Mouse (Mus musculus) midbrain, postnatal 0 days (tissue): ENCODE measurements at regions not wholly inside any gene's neighbourhood (a gene's known extent, or its start where the extent isn't known, plus 50 kb on each side); places are given as distances from the start of the nearest gene placed in this dataset.
A peak's percentile ranks its signal among the peaks of the same experiment; 100 is the strongest.
"Not testable (repeated sequence)": the region's sequence is repeated elsewhere in the genome, so short reads cannot be mapped to it uniquely, and the experiment has no call there.

Source experiments
- ATAC-seq: fragments of 200-750 bp; cut with Nextera tagmentation; 2 replicates; pipeline ENCODE4 v1.8.0; 2017; ENCODE audit warnings: moderate number of reproducible peaks, mild to moderate bottlenecking, moderate TSS enrichment, moderate library complexity; ENCODE audit not compliant: low FRiP score
- DNase-seq: peaks from one replicate; pipeline ENCODE4 v3.0.0-alpha.2; 2015; ENCODE audit warnings: low spot score
- H3K27ac ChIP-seq: fragments of 300-500 bp; sonication (generic); 2 replicates; pipeline ENCODE4 v1.5.1; 2014; ENCODE audit warnings: low read depth, mild to moderate bottlenecking, low read length, mixed read lengths
- H3K27me3 ChIP-seq: fragments of 300-500 bp; sonication (generic); 2 replicates; pipeline ENCODE4 v1.6.1; 2014; ENCODE audit warnings: low read length, control low read depth, mixed read lengths; ENCODE audit not compliant: insufficient read depth
- H3K36me3 ChIP-seq: fragments of 300-500 bp; sonication (generic); 2 replicates; pipeline ENCODE4 v1.6.1; 2014; ENCODE audit warnings: low read length, control low read depth, mixed read lengths; ENCODE audit not compliant: insufficient read depth
- H3K4me1 ChIP-seq: fragments of 300-500 bp; sonication (generic); 2 replicates; pipeline ENCODE4 v1.6.1; 2014; ENCODE audit warnings: mild to moderate bottlenecking, control low read depth, antibody characterized with exemption, low read length, mixed read lengths; ENCODE audit not compliant: insufficient read depth
- H3K4me2 ChIP-seq: fragments of 300-500 bp; sonication (generic); 2 replicates; pipeline ENCODE4 v1.6.1; 2014; ENCODE audit warnings: low read depth, mild to moderate bottlenecking, low read length, mixed read lengths; ENCODE audit not compliant: poor library complexity, severe bottlenecking
- H3K4me3 ChIP-seq: fragments of 300-500 bp; sonication (generic); 2 replicates; pipeline ENCODE4 v1.5.1; 2014; ENCODE audit warnings: low read depth, mild to moderate bottlenecking, low read length, moderate library complexity
- H3K9ac ChIP-seq: fragments of 300-500 bp; sonication (generic); replicated peaks from 2 replicates; pipeline ENCODE4 v1.6.1; 2014; ENCODE audit warnings: mild to moderate bottlenecking, low read length, moderate library complexity, mixed read lengths; ENCODE audit not compliant: poor library complexity, severe bottlenecking
- H3K9me3 ChIP-seq: fragments of 300-500 bp; sonication (generic); 2 replicates; pipeline ENCODE4 v1.6.1; 2016; ENCODE audit warnings: low read length, control low read depth
- CTCF ChIP-seq: IDR thresholded peaks from 2 replicates; pipeline ENCODE4 v1.5.1; 2016; ENCODE audit warnings: antibody characterized with exemption, mild to moderate bottlenecking
- WGBS: fragments of 180-500 bp; shearing (Covaris S2); extraction: QIAGEN DNeasy Blood & Tissue Kit; methylation state at CpG from one replicate; pipeline ENCODE4 v1.1.7; 2014; 5-methylcytosine and 5-hydroxymethylcytosine counted together

DNA sequence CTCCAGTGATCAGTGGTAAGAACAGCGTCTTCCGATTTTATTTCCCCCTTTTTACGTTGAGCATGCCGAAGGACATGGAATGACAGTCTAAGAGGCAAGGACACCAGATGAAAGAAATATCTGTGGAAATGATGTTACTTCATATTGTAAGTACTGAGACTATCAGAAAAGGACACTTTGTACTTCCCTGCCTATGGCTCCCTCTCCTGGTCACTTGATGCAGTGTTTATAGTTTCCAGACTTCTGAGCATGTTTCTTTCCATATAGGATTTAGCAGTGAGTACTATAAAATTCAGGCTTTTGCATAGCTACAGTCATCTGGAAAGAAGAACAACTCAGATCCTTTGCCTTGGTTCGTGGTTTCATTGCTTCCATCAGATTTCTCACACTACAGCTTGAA lies 1011.7 kb downstream of the Rpia start:
- H3K4me2 ChIP-seq, H3K4me3 ChIP-seq, H3K4me1 ChIP-seq, H3K36me3 ChIP-seq, H3K27me3 ChIP-seq, H3K9ac ChIP-seq, H3K9me3 ChIP-seq, ATAC-seq, H3K27ac ChIP-seq: not testable (repeated sequence)
- peak; percentile 8 for DNase-seq
- WGBS: 70% methylated on average over 5 of the region's 5 CpGs
- peak; percentile 60 for TF ChIP-seq CTCF

DNA sequence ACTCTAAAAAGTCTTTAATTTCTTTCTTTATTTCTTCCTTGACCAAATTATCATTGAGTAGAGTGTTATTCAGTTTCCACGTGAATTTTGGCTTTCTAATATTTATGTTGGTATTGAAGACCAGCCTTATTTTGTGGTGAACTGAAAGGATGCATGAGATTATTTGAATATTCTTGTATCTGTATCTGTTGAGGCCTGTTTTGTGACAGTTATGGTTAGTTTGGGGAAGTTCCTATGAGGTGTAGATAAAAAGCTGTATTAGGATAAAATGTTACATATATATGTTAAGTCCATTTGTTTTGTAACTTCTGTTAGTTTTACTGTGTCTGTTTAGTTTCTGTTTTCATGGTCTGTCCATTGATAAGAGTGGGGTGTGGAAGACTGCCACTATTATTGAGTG lies 1014.7 kb downstream of the Rpia start:
- DNase-seq, H3K27me3 ChIP-seq, H3K4me1 ChIP-seq, H3K9me3 ChIP-seq, H3K9ac ChIP-seq, H3K4me2 ChIP-seq, H3K27ac ChIP-seq, H3K36me3 ChIP-seq, ATAC-seq, H3K4me3 ChIP-seq: not testable (repeated sequence)
- 63% methylated on average over 1 of the region's 1 CpGs for WGBS

GRCm38 (mm10) chr6:69764861-69765260 lies 1027.2 kb downstream of the Rpia start:
- Histone ChIP-seq H3K9ac (no peak overlapping the region), H3K36me3 (no peaks in the 10 kb centered on the region), H3K27me3 (no peaks in the 10 kb centered on the region), H3K4me3 (no peak overlapping the region), H3K4me2 (no peak overlapping the region), H3K4me1 (no peaks in the 10 kb centered on the region), H3K27ac (no peak overlapping the region), H3K9me3 (no peaks in the 10 kb centered on the region)
- DNase-seq (no peak), ATAC-seq (no peak)
- TF ChIP-seq CTCF: no peak

GRCm38 (mm10) chr6:69758618-69759017 lies 1033.4 kb downstream of the Rpia start:
- Histone ChIP-seq H3K9ac (no peak overlapping the region), H3K9me3 (no peaks in the 10 kb centered on the region), H3K4me2 (no peak overlapping the region), H3K36me3 (no peaks in the 10 kb centered on the region), H3K4me3 (no peak overlapping the region), H3K27ac (no peak overlapping the region), H3K4me1 (no peaks in the 10 kb centered on the region), H3K27me3 (no peaks in the 10 kb centered on the region)
- WGBS: 90% methylated on average over 2 of the region's 2 CpGs
- ATAC-seq: no peak
- DNase-seq: peak; percentile 30
- TF ChIP-seq CTCF: peak; percentile 59

GRCm38 (mm10) chr6:69739002-69739625 lies 1052.9 kb downstream of the Rpia start:
- H3K27me3 ChIP-seq: no peaks in the 10 kb centered on the region
- ATAC-seq (no peak), DNase-seq (no peak)
- no peaks in the 10 kb centered on the region for H3K4me1 ChIP-seq
- H3K9ac ChIP-seq: no peak overlapping the region
- H3K4me2 ChIP-seq: no peak overlapping the region
- no peak overlapping the region for H3K4me3 ChIP-seq
- no peaks in the 10 kb centered on the region for H3K36me3 ChIP-seq
- no peaks in the 10 kb centered on the region for H3K9me3 ChIP-seq
- no peak overlapping the region for H3K27ac ChIP-seq
- no peak for TF ChIP-seq CTCF

DNA sequence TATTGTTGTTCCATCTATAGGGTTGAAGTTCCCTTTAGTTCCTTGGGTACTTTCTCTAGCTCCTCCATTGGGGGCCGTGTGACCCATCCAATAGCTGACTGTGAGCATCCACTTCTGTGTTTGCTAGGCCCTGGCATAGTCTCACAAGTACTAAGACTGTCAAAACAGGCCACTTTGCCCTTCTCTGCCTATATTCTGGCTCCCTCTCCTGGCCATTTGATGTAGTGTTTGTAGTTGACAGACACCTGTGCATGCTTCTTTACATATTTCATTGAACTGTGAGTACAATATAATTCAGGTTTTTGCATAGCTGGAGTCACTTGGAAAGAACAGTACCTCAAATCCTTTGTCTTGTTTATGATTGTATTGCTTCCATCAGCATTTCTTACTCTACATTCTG lies 1059.2 kb downstream of the Rpia start:
- TF ChIP-seq CTCF: peak; percentile 58
- not testable (repeated sequence) for H3K9me3 ChIP-seq, H3K27me3 ChIP-seq, H3K36me3 ChIP-seq, H3K4me3 ChIP-seq, H3K9ac ChIP-seq, ATAC-seq, DNase-seq, H3K27ac ChIP-seq, H3K4me2 ChIP-seq, H3K4me1 ChIP-seq
- 40% methylated on average over 1 of the region's 1 CpGs for WGBS
